Mouse (Mus musculus) mature B cell (primary cell): ENCODE data around the gene Ikzf1.

Experiments used
- in situ Hi-C: fragments of 300-500 bp; cut with MboI; formaldehyde crosslinking; loops from 2 replicates; pipeline ENCODE4 v1.14.3; 2019

Gene Ikzf1

DNA sequence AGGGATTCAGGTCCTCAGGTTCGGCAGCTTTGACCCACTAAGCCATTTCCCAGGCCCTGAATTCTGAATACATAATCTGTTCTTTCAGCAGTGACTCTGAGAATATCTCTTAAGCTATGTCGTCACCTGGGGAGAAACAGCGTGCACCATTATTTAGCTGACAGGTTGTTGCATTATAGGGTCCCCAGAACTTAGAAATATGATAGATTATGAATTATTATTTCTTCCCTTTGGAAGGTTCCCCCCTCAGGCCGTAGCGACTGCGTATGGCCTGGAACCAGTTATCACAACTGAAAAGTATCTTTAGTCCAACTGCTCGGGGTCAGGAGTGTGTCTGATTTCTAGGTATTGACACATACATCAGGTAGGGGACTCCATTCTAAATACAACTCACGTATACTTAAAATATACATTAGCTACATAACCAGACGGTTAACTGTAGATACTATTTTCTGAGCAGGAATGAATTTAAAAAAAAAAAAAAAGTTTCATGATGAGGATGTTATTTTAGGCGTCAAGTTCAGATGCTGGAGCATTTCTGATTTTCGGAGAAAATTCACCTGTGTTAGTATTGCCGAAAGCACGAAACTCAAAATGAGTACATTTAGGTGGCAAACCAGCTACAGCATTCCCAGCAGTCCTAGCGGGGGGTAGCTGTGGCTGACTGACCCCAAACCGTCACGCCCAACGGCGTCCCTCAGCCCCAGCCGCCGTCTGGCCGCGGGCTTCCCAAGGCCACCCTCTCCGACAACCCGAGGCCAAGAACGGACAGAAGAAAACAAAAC lies 123.4 kb downstream of the Ikzf1 start:
- in situ Hi-C loops: loop anchor here (25.0 kb wide), 1 partner anchor 479 kb away; no protein-coding TSS in a partner anchor

- in situ Hi-C loops: loop anchor here (25.0 kb wide), 1 partner anchor 478 kb away; no protein-coding TSS in a partner anchor
Measured at GRCm38 (mm10) chr11:11808820-11809403, 124.1 kb downstream of the Ikzf1 start, which contains the start of gene Fignl1. TSS of gene Fignl1 (minus strand) at chr11:11808962.

GRCm38 (mm10) chr11:11809404-11810175 lies 124.8 kb downstream of the Ikzf1 start:
- in situ Hi-C loops: loop anchor here (5.0 to 25.0 kb wide), 2 partner anchors 163 to 478 kb away; no protein-coding TSS in a partner anchor

DNA sequence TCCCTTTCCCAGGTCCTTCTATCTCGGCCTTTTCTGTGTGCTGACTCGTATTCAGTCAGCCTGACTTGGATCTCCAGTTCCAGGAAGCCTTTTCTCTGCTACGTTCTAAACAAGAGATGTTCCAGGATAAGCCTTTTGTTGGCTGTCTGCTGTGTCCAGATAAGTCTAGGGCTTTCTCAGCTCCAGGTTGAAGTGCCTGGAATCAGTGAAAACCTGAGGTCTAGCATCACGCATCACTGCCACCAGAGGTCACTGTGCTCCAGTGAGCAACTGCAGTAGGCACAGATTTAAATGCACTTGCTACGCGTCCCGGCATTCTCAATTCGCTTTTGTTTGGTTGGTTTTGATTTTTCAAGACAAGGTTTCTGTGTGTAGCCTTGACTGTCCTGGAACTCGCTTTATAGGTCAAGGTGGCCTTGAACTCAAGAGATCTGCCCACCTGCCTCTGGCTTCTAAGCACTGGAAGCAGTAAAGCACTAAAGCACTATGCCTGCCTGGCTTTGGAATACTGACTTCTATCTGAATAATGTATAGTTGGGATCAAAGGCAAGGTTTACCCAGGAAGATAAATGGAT lies 127.2 kb downstream of the Ikzf1 start:
- in situ Hi-C loops: loop anchor here (5.0 to 25.0 kb wide), 2 partner anchors 160 to 475 kb away; no protein-coding TSS in a partner anchor

GRCm38 (mm10) chr11:11815737-11816136 lies 130.9 kb downstream of the Ikzf1 start:
- in situ Hi-C loops: loop anchor here (25.0 kb wide), 1 partner anchor 472 kb away; no protein-coding TSS in a partner anchor

DNA sequence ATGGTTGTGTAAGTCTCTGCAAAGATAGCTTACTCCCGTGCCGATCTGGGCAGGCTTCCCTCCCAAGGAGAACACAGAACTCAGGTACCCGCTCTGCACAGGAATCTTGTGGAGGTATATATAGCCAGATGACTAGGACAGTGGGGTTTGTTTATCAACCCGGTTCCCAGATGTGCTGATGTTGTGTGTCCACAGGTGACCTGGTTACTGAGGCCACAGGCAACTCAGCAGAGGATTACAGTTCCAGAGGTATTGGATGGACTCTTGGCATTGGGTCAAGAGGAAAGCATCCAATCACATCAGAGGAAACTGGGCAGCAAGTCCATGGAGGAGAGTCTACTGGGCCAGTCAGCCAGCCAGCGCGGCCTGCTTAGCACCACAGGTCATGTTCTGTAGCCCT lies 134.0 kb downstream of the Ikzf1 start:
- in situ Hi-C loops: loop anchor here (25.0 kb wide), 1 partner anchor 469 kb away; no protein-coding TSS in a partner anchor

GRCm38 (mm10) chr11:11819206-11819605 lies 134.4 kb downstream of the Ikzf1 start:
- in situ Hi-C loops: loop anchor here (25.0 kb wide), 1 partner anchor 468 kb away; no protein-coding TSS in a partner anchor

GRCm38 (mm10) chr11:11820251-11820650 lies 135.4 kb downstream of the Ikzf1 start:
- in situ Hi-C loops: loop anchor here (25.0 kb wide), 1 partner anchor 467 kb away; no protein-coding TSS in a partner anchor

DNA sequence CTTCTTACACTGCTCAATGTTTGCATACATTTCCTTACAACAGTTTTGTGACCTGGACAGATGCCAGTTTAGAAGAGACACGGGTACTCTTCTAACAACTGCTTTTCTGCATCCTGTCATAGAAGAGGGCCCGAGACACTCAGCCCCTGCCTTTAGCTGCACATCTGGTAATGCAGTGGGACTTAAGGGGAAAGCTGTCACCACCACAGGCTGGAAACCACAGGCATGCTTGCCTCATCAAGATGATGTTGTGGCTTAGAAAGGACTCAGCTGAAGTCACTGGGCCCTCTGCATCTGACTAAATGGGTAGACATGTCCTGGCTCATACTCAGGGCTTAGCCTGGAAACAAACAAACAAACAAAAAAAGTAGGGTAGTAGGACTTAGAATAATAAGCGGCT lies 135.9 kb downstream of the Ikzf1 start:
- in situ Hi-C loops: loop anchor here (25.0 kb wide), 1 partner anchor 467 kb away; no protein-coding TSS in a partner anchor

GRCm38 (mm10) chr11:11821387-11821975 lies 136.7 kb downstream of the Ikzf1 start:
- in situ Hi-C loops: loop anchor here (25.0 kb wide), 1 partner anchor 466 kb away; no protein-coding TSS in a partner anchor
